Mouse (Mus musculus): ENCODE results near the gene Pik3c2g.
"Not testable (repeated sequence)": the region's sequence is repeated elsewhere in the genome, so short reads cannot be mapped to it uniquely, and the experiment has no call there.

Pik3c2g gene

GRCm38 (mm10) chr6:139908997-139909669, 322.1 kb downstream of the Pik3c2g start:
- DNase-seq (ENCODE audit: low spot score) = no peak

- no peak for DNase-seq (ENCODE audit: low spot score)
Measured at GRCm38 (mm10) chr6:139928766-139929165, 341.7 kb downstream of the Pik3c2g start.

- no peak for DNase-seq (ENCODE audit: low spot score)
Measured at GRCm38 (mm10) chr6:139934861-139935260, 347.8 kb downstream of the Pik3c2g start.

GRCm38 (mm10) chr6:139937581-139937980, 350.6 kb downstream of the Pik3c2g start:
- DNase-seq (ENCODE audit: low spot score) = not testable (repeated sequence)

- DNase-seq (ENCODE audit: low spot score) = no peak
Measured at GRCm38 (mm10) chr6:139947106-139947879, 360.3 kb downstream of the Pik3c2g start.

- DNase-seq (ENCODE audit: low spot score) = no peak
Measured at GRCm38 (mm10) chr6:139953596-139953995, 366.6 kb downstream of the Pik3c2g start.

- no peak for DNase-seq (ENCODE audit: low spot score)
Measured at GRCm38 (mm10) chr6:139957531-139958241, 370.7 kb downstream of the Pik3c2g start.

- DNase-seq (ENCODE audit: low spot score) = no peak
Measured at GRCm38 (mm10) chr6:139963775-139964174, 376.8 kb downstream of the Pik3c2g start.

- DNase-seq (ENCODE audit: low spot score) = no peak
Measured at GRCm38 (mm10) chr6:139964895-139965294, 377.9 kb downstream of the Pik3c2g start.

GRCm38 (mm10) chr6:139966684-139967083, 379.7 kb downstream of the Pik3c2g start:
- no peak for DNase-seq (ENCODE audit: low spot score)

- no peak for DNase-seq (ENCODE audit: low spot score)
Measured at GRCm38 (mm10) chr6:139971608-139972298, 384.7 kb downstream of the Pik3c2g start.

GRCm38 (mm10) chr6:139974668-139975067, 387.6 kb downstream of the Pik3c2g start:
- DNase-seq (ENCODE audit: low spot score) = no peak

- DNase-seq (ENCODE audit: low spot score) = no peak
Measured at GRCm38 (mm10) chr6:139978114-139978513, 391.1 kb downstream of the Pik3c2g start.

GRCm38 (mm10) chr6:139981061-139981460, 394.0 kb downstream of the Pik3c2g start:
- DNase-seq (ENCODE audit: low spot score) = no peak

GRCm38 (mm10) chr6:139984069-139984468, 397.0 kb downstream of the Pik3c2g start:
- DNase-seq (ENCODE audit: low spot score) = no peak

- DNase-seq (ENCODE audit: low spot score) = no peak
Measured at GRCm38 (mm10) chr6:139986564-139986963, 399.5 kb downstream of the Pik3c2g start.

GRCm38 (mm10) chr6:139989075-139989474, 402.1 kb downstream of the Pik3c2g start:
- no peak for DNase-seq (ENCODE audit: low spot score)

GRCm38 (mm10) chr6:139989597-139989996, 402.6 kb downstream of the Pik3c2g start:
- no peak for DNase-seq (ENCODE audit: low spot score)

GRCm38 (mm10) chr6:140005181-140005580, 418.2 kb downstream of the Pik3c2g start:
- DNase-seq (ENCODE audit: low spot score) = no peak

Measured in layer of hippocampus, adult 9-10 months (tissue).